Mouse (Mus musculus) midbrain, postnatal 0 days (tissue): Measurements from ENCODE around the gene Ube2g2. TPM values are rescaled to one million over a fixed set of nuclear protein-coding genes. Genes with fewer than 3 reads are reported as not detected.
A peak's percentile ranks its signal among the peaks of the same experiment; 100 is the strongest.

ENCODE experiments used
- ATAC-seq: fragments of 200-750 bp; cut with Nextera tagmentation; 2 replicates; pipeline ENCODE4 v1.8.0; 2017; ENCODE audit warnings: moderate number of reproducible peaks, mild to moderate bottlenecking, moderate TSS enrichment, moderate library complexity; ENCODE audit not compliant: low FRiP score
- DNase-seq: peaks from one replicate; pipeline ENCODE4 v3.0.0-alpha.2; 2015; ENCODE audit warnings: low spot score
- H3K27ac ChIP-seq: fragments of 300-500 bp; sonication (generic); 2 replicates; pipeline ENCODE4 v1.5.1; 2014; ENCODE audit warnings: low read depth, mild to moderate bottlenecking, low read length, mixed read lengths
- H3K27me3 ChIP-seq: fragments of 300-500 bp; sonication (generic); 2 replicates; pipeline ENCODE4 v1.6.1; 2014; ENCODE audit warnings: low read length, control low read depth, mixed read lengths; ENCODE audit not compliant: insufficient read depth
- H3K36me3 ChIP-seq: fragments of 300-500 bp; sonication (generic); 2 replicates; pipeline ENCODE4 v1.6.1; 2014; ENCODE audit warnings: low read length, control low read depth, mixed read lengths; ENCODE audit not compliant: insufficient read depth
- H3K4me1 ChIP-seq: fragments of 300-500 bp; sonication (generic); 2 replicates; pipeline ENCODE4 v1.6.1; 2014; ENCODE audit warnings: mild to moderate bottlenecking, control low read depth, antibody characterized with exemption, low read length, mixed read lengths; ENCODE audit not compliant: insufficient read depth
- H3K4me2 ChIP-seq: fragments of 300-500 bp; sonication (generic); 2 replicates; pipeline ENCODE4 v1.6.1; 2014; ENCODE audit warnings: low read depth, mild to moderate bottlenecking, low read length, mixed read lengths; ENCODE audit not compliant: poor library complexity, severe bottlenecking
- H3K4me3 ChIP-seq: fragments of 300-500 bp; sonication (generic); 2 replicates; pipeline ENCODE4 v1.5.1; 2014; ENCODE audit warnings: low read depth, mild to moderate bottlenecking, low read length, moderate library complexity
- H3K9ac ChIP-seq: fragments of 300-500 bp; sonication (generic); replicated peaks from 2 replicates; pipeline ENCODE4 v1.6.1; 2014; ENCODE audit warnings: mild to moderate bottlenecking, low read length, moderate library complexity, mixed read lengths; ENCODE audit not compliant: poor library complexity, severe bottlenecking
- H3K9me3 ChIP-seq: fragments of 300-500 bp; sonication (generic); 2 replicates; pipeline ENCODE4 v1.6.1; 2016; ENCODE audit warnings: low read length, control low read depth
- CTCF ChIP-seq: IDR thresholded peaks from 2 replicates; pipeline ENCODE4 v1.5.1; 2016; ENCODE audit warnings: antibody characterized with exemption, mild to moderate bottlenecking
- WGBS: fragments of 180-500 bp; shearing (Covaris S2); extraction: QIAGEN DNeasy Blood & Tissue Kit; methylation state at CpG from one replicate; pipeline ENCODE4 v1.1.7; 2014; 5-methylcytosine and 5-hydroxymethylcytosine counted together
- polyA plus RNA-seq: library from polyadenylated mRNA; unstranded; fragments of >200 nt; fragmentation: Nextera tagmentation; extraction: Ambion mirVana; gene quantifications from 2 replicates; pipeline ENCODE4 v1.2.1, GENCODE M21; 2015
- total RNA-seq: library from RNA; depleted of rRNA; stranded (reverse); fragments of >200 nt; gene quantifications from 2 replicates; pipeline ENCODE4 v1.2.3, GENCODE M21; 2014

Gene Ube2g2
- total and polyA plus RNA-seq, 2 experiments from 2014 or later: 41.8 to 67.2 TPM

DNA sequence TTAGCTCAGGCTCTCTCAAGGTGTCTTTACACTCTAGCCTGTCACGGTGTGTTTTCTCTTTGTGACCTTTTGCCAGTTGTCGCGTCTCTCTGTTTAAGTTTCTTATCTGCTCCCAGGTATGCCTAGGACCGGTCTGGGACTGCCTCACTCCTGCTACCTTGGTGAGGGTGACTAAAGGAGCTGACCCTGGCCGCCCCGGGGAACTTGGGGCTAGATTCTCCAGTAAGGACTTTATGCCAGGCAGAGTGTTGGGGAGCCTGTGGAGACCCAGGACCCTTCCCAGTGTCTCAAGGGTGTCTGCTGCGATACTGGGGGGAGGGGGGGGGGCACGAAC is 39.8 kb upstream of the Ube2g2 start:
- peak overlapping the region; percentile 67 for H3K9ac ChIP-seq
- DNase-seq (no peak), ATAC-seq (no peak)
- peak overlapping the region; percentile 97 for H3K4me3 ChIP-seq
- H3K27ac ChIP-seq: no peak overlapping the region
- no peaks in the 10 kb centered on the region for H3K9me3 ChIP-seq
- 11% methylated on average over 8 of the region's 8 CpGs for WGBS
- H3K4me1 ChIP-seq: peaks cover 6% of the 10 kb centered on the region; the same call in 1 of the 2 replicates
- peak overlapping the region; percentile 88 for H3K4me2 ChIP-seq
- H3K36me3 ChIP-seq: peaks cover 3% of the 10 kb centered on the region
- no peak for TF ChIP-seq CTCF
- no peaks in the 10 kb centered on the region for H3K27me3 ChIP-seq

DNA sequence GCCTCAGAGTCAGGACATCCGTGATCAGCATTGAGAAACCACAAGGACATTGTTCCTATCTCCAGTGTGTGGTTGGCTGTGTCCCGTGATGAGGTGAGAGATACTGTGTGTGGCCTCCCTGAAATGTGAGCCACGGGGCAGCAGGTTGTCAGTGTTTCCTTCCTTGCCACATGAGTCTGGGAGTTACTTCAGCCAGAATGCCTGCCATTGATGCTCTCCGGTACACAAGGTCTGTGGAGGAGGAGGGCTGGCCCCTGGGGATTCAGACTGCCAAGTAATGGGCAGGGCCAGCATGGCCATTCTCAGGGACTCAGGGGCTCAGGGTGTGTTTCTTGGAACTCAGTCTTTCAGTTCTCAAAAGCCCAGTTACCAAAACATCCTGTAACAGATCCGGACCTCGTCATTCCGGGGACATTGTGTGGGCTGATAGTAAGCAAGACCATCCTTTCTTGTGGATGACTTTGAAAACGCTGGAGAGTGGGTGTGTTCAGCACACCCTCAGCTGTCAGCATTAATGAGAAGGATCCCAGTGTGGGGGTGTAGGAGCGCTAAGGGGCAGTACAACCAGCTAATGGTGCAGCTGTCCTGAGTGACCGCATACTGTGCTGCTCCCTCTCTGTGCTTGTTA is 38.2 kb upstream of the Ube2g2 start:
- H3K4me1 ChIP-seq: peaks cover 6% of the 10 kb centered on the region; the same call in 1 of the 2 replicates
- 75% methylated on average over 10 of the region's 10 CpGs for WGBS
- H3K4me3 ChIP-seq: no peak overlapping the region
- no peak overlapping the region for H3K27ac ChIP-seq
- no peak overlapping the region for H3K9ac ChIP-seq
- no peak overlapping the region for H3K4me2 ChIP-seq
- ATAC-seq: no peak
- no peak for TF ChIP-seq CTCF
- H3K36me3 ChIP-seq: peaks cover 6% of the 10 kb centered on the region
- peak; percentile 9 for DNase-seq
- no peaks in the 10 kb centered on the region for H3K27me3 ChIP-seq
- H3K9me3 ChIP-seq: no peaks in the 10 kb centered on the region

DNA sequence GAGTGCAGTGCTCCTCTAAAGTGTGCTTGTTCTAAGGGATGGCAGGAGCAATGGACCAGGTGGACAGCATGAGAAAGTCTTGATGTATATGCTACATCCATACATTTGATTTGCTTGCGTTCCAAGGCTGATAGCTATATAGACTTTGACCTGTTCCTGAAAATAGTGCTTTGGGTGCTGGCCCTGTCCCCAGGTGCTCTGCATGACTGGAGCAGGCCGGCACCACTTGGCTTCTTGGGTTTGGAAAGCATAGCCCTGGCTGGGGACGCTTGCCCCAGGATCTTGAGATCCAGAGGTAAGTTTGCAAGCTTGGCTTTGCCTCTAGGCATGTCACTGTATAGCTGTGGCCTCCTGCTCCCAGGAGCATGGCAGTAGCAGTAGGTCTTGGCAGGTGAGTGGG is 35.4 kb upstream of the Ube2g2 start:
- Histone ChIP-seq H3K4me2 (no peak overlapping the region), H3K9me3 (no peaks in the 10 kb centered on the region), H3K27me3 (no peaks in the 10 kb centered on the region), H3K4me3 (no peak overlapping the region), H3K27ac (no peak overlapping the region), H3K9ac (no peak overlapping the region), H3K4me1 (peaks cover 6% of the 10 kb centered on the region; the same call in 1 of the 2 replicates), H3K36me3 (peaks cover 20% of the 10 kb centered on the region)
- ATAC-seq: no peak
- 92% methylated on average over 3 of the region's 3 CpGs for WGBS
- no peak for DNase-seq
- no peak for TF ChIP-seq CTCF

DNA sequence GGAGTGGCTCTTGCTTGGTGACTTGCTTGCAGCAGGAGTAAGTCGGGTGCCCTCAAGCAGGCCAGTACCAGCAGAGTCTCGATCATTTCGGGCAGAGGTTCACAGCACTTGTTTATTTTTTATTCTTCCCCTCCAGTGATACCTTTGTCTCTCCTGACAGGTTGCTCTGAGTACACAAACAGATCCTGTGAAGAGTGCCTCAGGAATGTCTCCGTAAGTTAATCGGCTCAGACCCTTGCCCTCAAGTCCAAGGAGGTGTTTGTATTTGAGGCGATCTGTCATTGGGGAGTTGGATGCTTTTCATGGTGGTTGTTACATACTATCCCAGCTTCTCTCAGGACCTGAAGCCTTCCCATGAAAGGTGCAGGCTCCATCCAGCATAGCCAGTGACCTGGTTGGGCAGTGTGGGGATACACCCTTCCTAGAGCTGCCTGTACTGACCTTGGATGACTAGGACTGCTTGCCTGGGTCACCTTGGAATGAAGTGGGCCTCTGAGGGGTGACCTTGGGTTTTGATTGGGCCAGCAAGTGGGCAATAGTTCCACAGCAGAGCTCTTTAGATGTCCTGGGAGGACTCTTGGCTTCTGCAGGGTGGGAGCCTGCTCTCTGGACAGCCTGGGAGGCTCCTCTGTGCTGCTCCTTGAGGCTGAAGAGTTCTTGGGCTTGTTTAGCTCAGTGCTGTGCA is 34.8 kb upstream of the Ube2g2 start:
- no peak for TF ChIP-seq CTCF
- Histone ChIP-seq H3K36me3 (peaks cover 25% of the 10 kb centered on the region), H3K9me3 (no peaks in the 10 kb centered on the region), H3K27me3 (no peaks in the 10 kb centered on the region), H3K9ac (no peak overlapping the region), H3K27ac (no peak overlapping the region), H3K4me2 (no peak overlapping the region), H3K4me3 (no peak overlapping the region), H3K4me1 (peaks cover 6% of the 10 kb centered on the region; the same call in 1 of the 2 replicates)
- DNase-seq (no peak), ATAC-seq (no peak)
- WGBS: 95% methylated on average over 6 of the region's 6 CpGs

DNA sequence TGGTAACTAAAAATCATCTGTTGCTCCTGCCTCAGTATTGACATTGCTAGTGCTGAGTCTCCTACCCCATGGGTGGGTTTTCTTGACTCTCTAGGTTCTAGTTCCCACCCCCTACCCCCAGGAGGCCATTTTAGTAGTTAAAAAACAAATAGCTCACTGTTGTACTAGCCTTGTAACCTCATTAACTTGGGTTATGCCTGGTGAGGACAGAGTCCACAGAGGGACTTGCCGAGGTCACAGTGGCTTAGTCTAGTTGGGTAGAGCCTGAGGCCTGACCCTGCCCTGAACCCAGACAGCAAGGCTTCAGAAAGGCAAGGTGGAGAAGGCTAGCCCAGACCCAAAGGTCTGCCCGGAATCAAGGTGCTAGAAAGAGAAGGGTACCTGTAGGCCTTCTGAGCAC is 34.0 kb upstream of the Ube2g2 start:
- H3K27me3 ChIP-seq: no peaks in the 10 kb centered on the region
- no peak overlapping the region for H3K9ac ChIP-seq
- H3K4me3 ChIP-seq: no peak overlapping the region
- H3K4me1 ChIP-seq: no peaks in the 10 kb centered on the region
- no peak for TF ChIP-seq CTCF
- H3K27ac ChIP-seq: no peak overlapping the region
- WGBS: 91% methylated on average over 2 of the region's 2 CpGs
- DNase-seq (no peak), ATAC-seq (no peak)
- H3K4me2 ChIP-seq: no peak overlapping the region
- H3K9me3 ChIP-seq: no peaks in the 10 kb centered on the region
- peaks cover 32% of the 10 kb centered on the region for H3K36me3 ChIP-seq

DNA sequence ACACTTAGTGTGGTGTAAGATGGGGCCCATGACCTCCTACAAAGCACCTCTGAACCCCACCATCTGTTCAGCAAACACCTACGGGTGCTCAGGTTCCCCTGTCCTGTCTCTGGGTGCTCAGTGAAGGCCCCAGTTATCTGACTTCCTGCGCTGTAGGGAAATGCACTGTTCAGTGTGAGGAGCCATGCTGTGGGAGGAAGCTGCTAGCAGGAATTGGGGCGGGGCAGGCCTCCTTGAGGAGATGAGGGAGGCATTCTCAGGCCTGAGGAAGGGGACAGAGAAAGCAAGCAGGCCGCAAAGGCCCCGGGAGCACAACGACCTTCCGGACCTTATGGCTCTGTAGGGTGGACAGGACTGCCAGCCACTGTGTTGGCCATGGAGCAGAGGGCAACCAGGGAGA is 33.0 kb upstream of the Ube2g2 start:
- no peak for DNase-seq
- Histone ChIP-seq H3K4me3 (no peak overlapping the region), H3K9me3 (no peaks in the 10 kb centered on the region), H3K9ac (no peak overlapping the region), H3K36me3 (peaks cover 42% of the 10 kb centered on the region), H3K27me3 (no peaks in the 10 kb centered on the region), H3K4me2 (0 out of 2 replicates have a peak overlapping the region, but pooled peaks have one; percentile 9), H3K4me1 (no peaks in the 10 kb centered on the region), H3K27ac (no peak overlapping the region)
- TF ChIP-seq CTCF: no peak
- no peak for ATAC-seq
- WGBS: 73% methylated on average over 7 of the region's 7 CpGs
